Mouse (Mus musculus) bone marrow macrophage, adult 2 months (primary cell): Measurements from ENCODE around the gene Gm3269. TPM values are rescaled to one million over a fixed set of nuclear protein-coding genes. Genes with fewer than 3 reads are reported as not detected.
"Not testable (repeated sequence)": the region's sequence is repeated elsewhere in the genome, so short reads cannot be mapped to it uniquely, and the experiment has no call there.

Source experiments
- H3K27ac ChIP-seq: 2 replicates; pipeline ENCODE4 v1.5.1; 2012; ENCODE audit warnings: low read depth, low read length; ENCODE audit not compliant: insufficient read depth
- H3K4me1 ChIP-seq: 2 replicates; pipeline ENCODE4 v1.6.1; 2012; ENCODE audit warnings: low read length; ENCODE audit not compliant: control insufficient read depth, insufficient read depth
- H3K4me3 ChIP-seq: 2 replicates; pipeline ENCODE4 v1.5.1; 2012; ENCODE audit warnings: mild to moderate bottlenecking, low read length, moderate library complexity; ENCODE audit not compliant: insufficient read depth
- polyA plus RNA-seq: library from polyadenylated mRNA; stranded (reverse); fragments of >200 nt; gene quantifications from 2 replicates; pipeline ENCODE4 v1.2.4, GENCODE M21; 2012; ENCODE audit not compliant: missing spikeins, insufficient read depth, insufficient read length

Gene Gm3269
- not detected in 2 replicates for polyA plus RNA-seq

DNA sequence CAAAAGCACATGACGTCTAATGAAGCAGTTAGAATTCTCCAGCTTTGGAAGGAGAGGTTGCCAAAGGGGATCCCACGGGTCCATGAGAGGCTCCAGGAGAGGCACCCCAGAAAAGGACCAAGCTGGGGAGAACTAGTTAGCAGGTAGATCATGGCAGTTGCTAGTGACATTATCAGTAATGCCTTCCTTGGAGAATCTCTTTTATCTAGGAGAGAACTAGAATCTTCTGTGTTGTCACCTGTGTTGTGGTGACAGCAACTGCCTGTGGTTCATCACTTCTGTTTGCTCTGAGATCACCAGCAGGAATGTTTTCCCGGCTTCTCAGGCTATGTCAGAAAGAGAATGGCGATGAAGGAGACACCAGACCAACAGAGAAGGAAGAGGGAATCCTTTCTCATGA is at the start of gene Gm3269:
TSS of gene Gm3269 (plus strand) at position 301 of the 400 bp plus-strand sequence.
- H3K4me1 ChIP-seq, H3K4me3 ChIP-seq, H3K27ac ChIP-seq: not testable (repeated sequence)

DNA sequence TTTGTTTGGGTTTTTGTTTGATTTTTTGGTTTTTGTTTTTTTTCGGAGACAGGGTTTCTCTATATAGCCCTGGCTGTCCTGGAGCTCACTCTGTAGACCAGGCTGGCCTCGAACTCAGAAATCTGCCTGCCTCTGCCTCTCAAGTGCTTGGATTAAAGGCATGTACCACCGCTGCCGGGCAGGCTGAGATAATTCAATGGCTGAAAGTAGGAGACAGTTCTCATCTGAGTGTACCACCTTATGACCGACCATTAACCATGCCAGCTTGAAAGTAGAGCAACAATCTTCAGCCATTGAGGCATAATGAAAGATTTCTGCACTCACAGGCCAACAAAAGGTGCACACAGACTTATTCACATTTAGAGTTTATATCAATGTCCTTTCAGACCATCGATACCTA is 31.5 kb upstream of the Gm3269 start:
- H3K4me1 ChIP-seq, H3K27ac ChIP-seq, H3K4me3 ChIP-seq: not testable (repeated sequence)

DNA sequence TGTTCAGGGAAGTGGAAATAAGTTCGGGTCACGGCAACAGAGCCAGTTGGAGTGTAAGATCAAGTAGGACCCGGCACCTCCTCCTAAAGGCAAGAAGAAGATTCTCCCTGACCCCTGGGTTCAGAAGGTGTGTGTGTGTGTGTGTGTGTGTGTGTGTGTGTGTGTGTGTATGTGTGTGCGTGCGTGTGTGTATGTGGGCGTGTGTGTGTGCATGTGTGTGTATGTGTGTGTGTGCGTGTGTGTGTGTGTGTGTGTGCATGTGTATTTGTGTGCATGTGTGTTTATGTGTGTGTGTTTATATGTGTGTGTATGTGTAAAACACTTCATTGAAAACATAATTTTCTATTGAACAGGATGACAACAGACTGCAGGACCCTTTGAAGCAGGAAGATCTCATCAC is 16.0 kb upstream of the Gm3269 start:
- not testable (repeated sequence) for H3K4me3 ChIP-seq

DNA sequence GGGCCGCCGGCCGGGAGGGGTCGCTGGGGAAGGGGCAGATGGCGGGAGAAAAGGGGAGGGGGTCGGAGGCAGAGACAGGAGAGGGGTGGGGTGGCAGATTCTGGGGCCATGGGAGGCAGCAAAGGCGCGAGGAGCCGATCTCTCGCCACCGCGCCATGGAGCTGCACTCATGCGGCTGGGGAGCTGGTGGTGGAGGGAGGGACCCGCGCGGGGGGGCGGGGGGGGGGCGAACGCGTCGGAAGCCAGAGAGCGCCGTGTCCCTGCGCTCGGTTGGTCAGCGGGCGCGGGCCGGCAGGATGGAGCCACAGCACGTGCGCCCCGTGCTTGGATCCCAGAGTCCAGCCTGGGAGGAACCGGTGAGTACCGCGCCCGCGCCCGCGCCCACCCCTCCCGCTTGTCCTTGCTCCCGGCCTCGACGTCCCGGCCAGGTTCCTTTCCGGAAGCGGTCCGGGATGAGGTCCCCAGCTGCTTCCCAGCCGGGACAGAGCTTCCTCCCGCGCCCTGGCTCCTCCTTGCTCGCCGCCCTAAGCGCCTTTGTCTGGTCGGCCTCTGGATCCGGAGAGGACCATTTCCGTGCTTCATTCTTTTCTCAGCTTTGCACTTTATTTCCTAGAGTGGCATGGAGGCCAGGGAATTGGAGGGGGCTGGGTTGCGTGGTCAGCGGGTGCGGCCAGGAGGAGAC is 17.5 kb downstream of the Gm3269 start, which contains the start of gene Gm3264:
TSS of gene Gm3264 (plus strand) at position 278 of the 682 bp plus-strand sequence.
- not testable (repeated sequence) for H3K4me1 ChIP-seq, H3K27ac ChIP-seq, H3K4me3 ChIP-seq

More for the DNA sequence above, 16.0 kb upstream of the Gm3269 start:
- not testable (repeated sequence) for H3K4me1 ChIP-seq, H3K27ac ChIP-seq

DNA sequence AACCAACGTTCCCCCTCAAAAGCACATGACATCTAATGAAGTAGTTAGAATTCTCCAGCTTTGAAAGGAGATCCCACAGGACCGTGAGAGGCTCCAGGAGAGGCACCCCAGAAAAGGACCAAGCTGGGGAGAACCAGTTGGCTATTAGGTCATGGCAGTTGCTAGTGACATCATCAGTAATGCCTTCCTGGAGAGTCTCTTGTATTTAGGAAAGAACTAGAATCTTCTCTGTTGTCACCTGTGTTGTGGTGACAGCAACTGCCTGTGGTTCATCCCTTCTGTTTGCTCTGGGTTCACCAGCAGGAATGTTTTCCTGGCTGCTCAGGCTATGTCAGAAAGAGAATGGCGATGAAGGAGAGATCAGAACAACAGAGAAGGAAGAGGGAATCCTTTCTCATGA is 54.2 kb downstream of the Gm3269 start, which contains the start of gene Gm3278:
TSS of gene Gm3278 (plus strand) at position 301 of the 400 bp plus-strand sequence.
- not testable (repeated sequence) for H3K4me1 ChIP-seq, H3K4me3 ChIP-seq, H3K27ac ChIP-seq

Other genes with a start within 250 kb of the Gm3269 start
- gene Gm8159, start 205.8 kb upstream of the Gm3269 start, polyA plus RNA-seq: not detected in 2 replicates
- gene Gm3239, start 173.9 kb upstream of the Gm3269 start, polyA plus RNA-seq: not detected in 2 replicates
- gene Gm7876, start 128.9 kb upstream of the Gm3269 start, polyA plus RNA-seq: not detected in 2 replicates
- gene Gm3252, start 111.3 kb upstream of the Gm3269 start, polyA plus RNA-seq: not detected in 2 replicates
- gene Gm9602, start 61.8 kb upstream of the Gm3269 start, polyA plus RNA-seq: not detected in 2 replicates
- not detected in 2 replicates for gene Gm3264, start 17.5 kb downstream of the Gm3269 start, polyA plus RNA-seq
- gene Gm3278, start 54.3 kb downstream of the Gm3269 start, polyA plus RNA-seq: not detected in 2 replicates
- not detected in 2 replicates for gene Gm8297, start 145.8 kb downstream of the Gm3269 start, polyA plus RNA-seq
- gene Gm3298, start 177.8 kb downstream of the Gm3269 start, polyA plus RNA-seq: not detected in 2 replicates
- not detected in 2 replicates for gene 4930555G01Rik, start 212.5 kb downstream of the Gm3269 start, polyA plus RNA-seq
- gene Gm8281, start 232.9 kb downstream of the Gm3269 start, polyA plus RNA-seq: not detected in 2 replicates